Mouse (Mus musculus): ENCODE data around the gene Spns1.
"Not testable (repeated sequence)": the region's sequence is repeated elsewhere in the genome, so short reads cannot be mapped to it uniquely, and the experiment has no call there.

Spns1 gene

DNA sequence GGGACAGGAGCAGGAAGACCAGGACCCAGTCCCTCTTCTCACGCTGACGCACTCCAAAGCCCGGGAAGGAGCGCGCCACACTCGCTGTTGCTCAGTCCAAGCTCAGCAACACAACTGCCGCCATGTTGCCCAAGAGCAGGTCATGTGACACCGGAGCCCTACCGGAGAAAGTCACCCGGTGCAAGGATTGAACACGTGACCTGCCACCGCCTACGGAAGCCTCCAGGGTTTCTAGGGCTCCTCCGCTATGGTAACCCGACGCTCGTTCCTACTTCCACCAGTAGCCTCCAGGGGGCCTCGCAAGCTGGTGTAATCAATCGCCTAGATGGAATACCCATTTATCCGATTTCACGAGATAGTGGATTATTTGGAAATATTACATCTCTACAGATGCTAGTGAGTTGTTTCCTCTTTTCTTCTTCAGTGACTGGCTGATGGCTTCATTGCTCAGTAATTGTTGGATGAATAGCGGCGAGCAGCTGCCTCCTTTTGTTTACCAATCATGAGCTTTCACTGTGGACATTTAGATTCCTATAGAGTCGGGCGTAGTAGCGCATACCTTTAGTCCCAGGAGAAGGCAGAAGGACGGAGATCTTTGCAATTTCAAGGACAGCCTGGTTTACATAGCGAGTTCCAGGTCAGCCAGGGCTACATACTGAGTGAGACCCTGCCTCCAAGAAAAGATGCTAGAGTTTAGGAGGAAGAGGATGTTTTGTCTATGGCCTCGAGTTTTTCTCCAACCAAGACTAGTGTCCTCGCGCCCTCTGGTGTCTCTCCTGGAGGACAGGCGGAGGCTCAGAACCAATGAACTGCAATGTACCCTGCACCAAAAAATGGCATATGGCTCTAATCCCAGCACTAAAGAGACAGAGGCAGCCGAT lies at the start of gene Spns1:
TSS of gene Spns1 (minus strand) at position 173 of the 881 bp plus-strand sequence.
- peak; percentile 90 for DNase-seq (ENCODE audit: low spot score)

DNA sequence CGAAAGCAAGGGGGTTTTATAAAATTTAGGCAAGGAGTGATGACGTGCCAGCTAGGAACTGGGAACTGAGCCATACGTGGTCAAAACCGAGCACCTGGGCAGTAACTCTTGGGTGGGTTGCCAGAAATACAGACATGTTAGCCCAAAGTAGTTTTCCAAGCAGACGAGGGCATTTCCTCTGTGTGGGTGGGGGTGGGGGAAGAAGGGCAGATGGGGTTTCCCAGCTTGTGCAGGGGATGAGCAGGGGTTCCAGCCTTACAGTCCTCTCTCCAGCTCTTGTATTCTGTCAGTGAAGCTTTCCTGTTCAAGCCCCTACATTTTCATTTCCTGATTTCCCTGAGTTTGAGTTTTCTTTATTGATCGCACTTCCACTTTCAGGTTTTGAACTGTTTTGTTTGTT lies 46.9 kb upstream of the Spns1 start:
- DNase-seq (ENCODE audit: low spot score): no peak

DNA sequence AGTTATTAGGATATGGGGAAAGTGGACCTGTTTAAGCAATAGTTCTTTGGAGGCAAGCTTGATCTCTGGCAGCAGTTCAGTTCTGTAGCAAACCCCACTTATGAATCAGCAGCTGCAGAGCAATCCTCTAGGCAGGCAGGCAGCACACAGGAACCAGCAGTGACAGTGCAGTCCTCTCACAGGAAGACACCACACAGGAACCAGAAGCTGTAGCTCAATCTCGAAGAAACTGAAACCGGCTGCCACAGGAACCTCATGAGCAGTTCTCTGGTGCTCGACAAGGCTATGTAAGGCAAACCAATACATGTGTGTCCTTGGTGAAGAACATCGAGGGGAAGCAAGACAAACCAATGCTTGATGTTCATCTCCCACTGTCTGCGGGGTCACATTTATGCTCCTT lies 44.5 kb upstream of the Spns1 start:
- DNase-seq (ENCODE audit: low spot score): no peak

DNA sequence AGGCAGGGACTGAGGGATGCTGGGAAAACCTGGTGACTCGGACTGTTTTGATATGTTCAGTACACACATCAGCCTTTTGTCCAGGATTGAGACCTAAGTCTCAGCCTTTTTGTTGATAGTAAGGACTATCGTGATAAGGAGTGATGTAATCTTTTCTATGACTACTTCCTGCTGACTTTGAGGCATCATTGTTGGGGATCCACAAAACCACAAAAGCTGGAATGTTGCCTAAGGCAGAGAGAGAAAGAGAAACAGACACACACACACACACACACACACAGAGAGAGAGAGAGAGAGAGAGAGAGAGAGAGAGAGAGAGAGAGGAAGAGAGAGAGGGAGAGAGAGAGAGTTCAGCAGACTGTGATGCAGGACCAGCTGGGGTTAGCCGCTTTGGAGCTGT lies 41.2 kb upstream of the Spns1 start:
- no peak for DNase-seq (ENCODE audit: low spot score)

DNA sequence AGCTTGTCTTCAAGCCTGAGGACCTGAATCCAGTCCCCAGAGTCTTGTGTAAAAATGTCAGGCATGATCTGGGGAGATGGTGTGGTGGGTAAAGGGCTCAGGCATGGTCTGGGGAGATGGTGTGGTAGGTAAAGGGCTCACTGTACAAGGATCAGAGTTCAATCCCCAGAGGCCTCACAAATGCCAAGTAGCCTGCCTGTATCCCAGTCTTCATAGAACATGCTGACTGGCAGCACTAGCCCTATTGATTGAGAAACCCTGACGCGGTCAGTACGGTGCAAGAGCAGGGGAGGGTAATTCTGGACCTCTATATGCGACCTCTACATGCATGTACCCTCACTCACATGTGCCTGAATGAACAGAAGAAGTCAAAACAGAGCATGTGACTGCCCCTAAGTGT lies 40.4 kb upstream of the Spns1 start:
- DNase-seq (ENCODE audit: low spot score): no peak

DNA sequence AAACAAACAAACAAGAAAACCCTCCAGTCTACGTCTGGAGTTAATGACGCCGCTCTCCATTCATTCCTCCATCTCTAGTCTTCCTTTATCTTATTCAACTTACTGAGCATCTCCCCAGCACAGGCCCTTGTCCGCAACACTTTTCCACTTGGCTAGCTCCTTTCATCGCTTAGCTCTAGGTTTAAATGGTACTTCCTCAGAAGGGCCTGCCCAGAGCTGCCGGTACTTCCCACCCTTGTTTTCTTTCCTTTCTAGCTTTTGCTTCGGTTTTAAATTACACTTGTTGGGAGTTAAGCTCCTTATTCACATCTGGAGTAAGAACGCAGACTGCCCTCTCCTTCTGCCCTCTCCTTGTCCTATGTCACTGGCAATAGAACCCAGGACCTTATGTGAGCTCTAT lies 39.8 kb upstream of the Spns1 start:
- DNase-seq (ENCODE audit: low spot score): no peak

DNA sequence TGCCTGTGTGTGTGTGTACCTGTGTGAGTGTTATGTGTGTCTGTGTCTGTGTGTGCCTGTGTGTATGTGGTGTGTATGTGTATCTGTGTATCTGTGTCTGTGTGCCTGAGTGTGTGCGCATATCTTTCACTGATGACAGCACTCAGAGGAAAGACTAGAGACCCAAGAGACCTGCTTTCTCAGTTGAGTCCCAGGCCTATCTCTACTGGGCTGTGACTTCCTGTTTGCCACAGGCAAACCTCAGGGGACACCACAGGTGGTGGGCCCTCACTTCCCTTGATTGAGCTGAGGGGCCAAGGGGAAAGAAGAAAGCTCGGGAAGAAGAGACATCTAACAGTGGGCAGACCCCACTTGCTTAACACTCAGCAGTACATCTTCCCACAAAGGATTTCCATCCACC lies 39.4 kb upstream of the Spns1 start:
- DNase-seq (ENCODE audit: low spot score): no peak

DNA sequence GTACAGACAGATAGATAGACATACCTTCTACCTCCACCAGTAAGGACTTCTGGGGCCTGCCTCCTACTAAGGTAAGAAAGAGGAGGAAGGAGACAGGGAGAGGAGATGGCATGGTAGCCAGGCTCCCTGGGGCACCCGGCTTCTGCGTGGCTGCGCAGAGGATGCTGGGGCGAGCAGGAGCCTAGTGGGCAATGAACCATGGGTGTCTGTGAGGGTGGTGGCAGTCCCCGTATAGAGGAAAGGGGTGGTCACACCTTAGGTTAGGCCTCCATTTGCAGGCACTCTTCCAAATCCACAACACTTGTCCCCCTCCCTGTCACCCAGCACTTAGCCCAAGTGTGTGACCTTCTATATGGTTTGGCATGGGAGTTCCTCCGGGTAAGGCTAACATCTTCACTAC lies 37.5 kb upstream of the Spns1 start, which contains the start of gene Cd19:
TSS of gene Cd19 (minus strand) at position 165 of the 400 bp plus-strand sequence.
- no peak for DNase-seq (ENCODE audit: low spot score)

DNA sequence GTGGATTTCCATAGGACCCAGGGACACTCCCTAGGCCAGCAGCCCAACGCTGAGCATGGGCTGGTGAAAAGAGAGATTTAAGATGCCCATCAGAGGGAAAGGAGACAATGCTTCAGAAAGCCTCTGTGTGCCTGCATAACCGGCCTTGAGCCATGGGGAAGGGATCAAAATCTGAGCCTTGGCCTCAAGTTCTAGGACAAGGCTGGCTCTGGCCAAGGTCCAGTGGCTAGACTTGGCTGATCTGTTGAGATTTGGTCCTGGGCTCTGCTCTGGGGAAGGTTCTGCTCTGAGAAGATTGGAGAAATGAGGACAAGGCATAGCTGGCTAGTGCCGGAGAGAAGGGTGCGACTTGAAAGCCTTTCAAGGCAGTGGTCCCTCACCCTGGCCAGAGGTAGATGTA lies 33.8 kb upstream of the Spns1 start:
- DNase-seq (ENCODE audit: low spot score): peak; percentile 36

DNA sequence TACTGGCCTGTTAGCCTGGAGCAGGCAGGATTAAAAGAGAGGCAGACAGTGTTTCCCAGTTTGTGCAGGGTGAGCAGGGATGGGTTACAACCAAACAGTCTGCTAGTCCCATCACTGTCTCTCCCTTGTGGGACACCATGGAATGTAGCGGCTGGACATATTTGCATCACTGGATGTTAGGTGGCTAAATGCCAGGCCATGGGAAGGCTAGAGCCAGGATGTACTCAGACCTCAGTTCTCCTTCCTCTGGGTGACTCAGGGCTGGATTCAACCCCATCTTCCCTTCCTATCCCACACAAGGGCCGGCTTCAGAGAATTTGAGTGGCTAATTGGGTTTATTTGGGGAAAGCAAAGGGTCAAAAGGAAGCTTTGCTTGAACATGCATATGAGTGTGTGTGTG lies 31.4 kb upstream of the Spns1 start:
- DNase-seq (ENCODE audit: low spot score): no peak

DNA sequence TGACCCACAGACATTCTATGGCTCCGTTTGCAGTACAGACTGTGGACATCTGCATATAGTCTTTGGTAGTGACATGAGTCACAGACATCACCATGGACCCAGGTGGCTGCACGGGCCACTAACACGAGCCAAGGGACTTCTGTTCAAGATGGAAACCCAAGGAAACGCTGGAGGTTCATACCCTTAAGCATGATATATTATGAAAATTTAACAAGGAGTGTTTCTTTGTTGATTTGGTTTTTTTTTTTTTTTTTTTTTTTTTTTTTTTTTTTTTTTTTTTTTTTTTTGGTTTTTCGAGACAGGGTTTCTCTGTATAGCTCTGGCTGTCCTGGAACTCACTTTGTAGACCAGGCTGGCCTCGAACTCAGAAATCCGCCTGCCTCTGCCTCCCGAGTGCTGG lies 25.3 kb upstream of the Spns1 start:
- not testable (repeated sequence) for DNase-seq (ENCODE audit: low spot score)

DNA sequence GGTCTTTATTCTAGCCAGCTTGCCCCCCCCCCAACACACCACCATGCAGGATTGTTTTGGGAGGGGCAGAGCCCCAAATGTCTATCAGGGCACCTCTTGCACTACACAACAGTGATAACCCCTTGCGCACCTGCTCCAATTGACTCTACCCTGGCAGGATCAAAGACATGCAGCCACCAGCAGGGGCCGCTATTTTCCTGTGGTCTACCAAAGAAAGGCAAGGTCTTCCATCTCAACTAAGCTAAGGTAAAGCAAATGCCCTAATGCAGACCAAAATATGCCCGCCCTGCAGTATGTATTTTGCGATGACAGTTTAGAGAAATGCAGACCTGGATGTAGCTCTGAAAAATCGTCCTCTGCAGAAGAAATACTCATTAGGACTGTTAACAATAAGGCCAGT lies 22.3 kb upstream of the Spns1 start:
- DNase-seq (ENCODE audit: low spot score): peak; percentile 79

DNA sequence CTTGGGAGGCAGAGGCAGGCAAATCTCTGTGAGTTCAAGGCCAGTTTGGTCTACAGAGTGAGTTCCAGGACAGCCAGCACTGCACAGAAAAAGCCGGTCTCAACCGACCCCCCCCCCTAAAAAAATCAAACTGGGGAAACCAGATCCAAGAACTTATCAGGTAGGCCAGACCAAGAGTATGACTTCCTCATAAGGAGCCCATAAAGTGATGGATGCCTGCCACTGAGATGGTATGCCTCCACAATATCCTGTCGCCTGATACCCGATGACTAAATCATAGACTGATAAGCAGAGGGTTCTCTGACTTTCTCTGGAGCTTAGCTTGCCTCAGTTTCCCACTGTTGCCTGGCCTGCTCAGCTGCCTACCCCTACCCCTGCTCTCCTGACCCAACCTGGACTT lies 20.6 kb upstream of the Spns1 start:
- no peak for DNase-seq (ENCODE audit: low spot score)

DNA sequence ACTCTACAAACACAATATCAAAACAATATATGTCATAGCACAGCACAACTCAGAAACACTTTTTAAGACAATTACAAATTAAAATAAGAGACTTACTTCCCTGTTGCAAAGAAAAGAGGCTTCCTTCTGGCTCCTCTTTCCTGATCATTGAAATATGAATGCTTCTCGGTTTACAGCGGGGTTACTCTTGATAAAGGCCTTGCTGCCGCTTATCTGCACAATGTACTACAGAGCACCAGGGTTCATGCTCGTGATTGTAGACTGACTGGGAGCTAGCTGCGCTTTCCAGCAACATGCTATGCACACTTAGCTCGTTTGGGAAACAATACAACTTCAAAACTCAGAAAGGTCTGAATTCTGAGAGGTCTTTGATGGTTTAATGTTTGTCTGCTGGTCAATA lies 20.0 kb upstream of the Spns1 start:
- DNase-seq (ENCODE audit: low spot score): no peak

DNA sequence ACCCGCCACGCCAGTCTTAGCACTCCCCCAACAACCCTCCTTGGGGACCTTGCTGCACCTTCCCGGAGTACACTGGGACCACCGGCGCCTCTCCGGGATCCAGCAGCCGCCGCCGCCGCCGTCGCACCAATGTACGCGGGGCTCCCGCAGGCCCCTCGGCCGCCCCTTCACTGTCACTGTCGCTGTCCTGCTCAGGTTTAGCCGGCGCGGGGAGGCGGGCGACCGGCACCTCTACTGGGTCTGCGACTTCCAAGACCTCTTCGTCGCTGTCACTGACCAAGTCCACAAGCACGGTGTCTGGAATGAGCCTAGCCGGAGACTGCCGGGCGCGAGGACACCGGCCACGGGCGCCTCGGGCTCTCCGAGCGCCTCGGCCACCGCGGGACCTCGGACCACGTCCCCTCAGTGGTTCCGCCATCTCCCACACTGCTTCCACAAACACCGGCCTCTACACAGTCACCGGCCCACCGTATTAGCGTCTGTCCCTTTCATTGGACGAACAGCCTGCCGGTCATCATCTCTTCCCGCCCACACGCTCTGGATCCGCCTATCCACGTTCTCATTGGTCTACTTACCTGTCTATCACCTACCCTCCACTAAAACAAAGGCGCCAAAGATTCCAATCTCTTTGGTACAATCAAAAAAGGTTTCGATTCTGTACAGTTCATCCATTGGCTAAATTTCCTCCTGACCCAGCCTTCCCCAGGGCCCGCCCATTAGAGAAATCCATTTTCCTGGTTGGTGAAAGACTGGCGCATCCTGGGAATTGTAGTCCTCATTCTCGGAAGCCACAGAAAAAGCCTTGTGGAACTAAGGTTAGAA lies 19.3 kb upstream of the Spns1 start, which contains the start of gene Nfatc2ip:
TSS of gene Nfatc2ip (minus strand) at position 440 of the 822 bp plus-strand sequence.
- peak; percentile 90 for DNase-seq (ENCODE audit: low spot score)

DNA sequence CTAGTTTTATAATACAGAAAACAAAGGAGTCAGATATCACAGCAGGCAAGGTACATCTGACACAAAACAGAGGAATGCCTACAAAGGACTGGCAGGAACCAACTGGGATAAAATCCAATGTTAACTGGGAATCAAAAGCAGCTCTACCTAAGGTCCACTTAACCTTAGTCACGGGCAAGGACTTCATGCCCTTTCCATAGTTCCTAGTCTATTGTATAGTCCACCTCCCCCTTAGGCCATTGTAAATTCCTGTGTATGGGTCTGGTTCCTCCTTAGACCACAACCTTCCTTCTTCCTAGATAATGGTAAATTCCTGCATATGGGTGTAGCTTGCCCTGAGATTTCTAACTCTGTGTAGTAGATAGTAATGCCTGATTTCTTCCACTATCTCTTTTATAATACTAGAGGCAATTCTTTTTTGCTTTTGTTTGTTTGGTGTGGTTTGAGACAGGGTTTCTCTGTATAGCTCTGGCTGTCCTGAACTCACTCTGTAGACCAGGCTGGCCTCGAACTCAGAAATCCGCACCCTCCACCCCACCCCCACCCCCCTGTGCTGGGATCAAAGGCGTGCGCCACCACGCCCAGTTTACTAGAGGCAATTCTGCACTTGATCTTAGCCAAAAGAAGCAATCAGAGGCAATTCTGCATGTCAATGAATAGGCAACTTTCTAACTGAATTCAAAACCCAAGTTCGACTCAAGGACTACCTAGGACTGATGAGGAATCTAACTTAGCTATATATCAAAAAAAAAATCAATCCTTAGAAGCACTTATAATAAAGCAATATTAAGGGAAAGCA lies 15.0 kb upstream of the Spns1 start:
- DNase-seq (ENCODE audit: low spot score): not testable (repeated sequence)

DNA sequence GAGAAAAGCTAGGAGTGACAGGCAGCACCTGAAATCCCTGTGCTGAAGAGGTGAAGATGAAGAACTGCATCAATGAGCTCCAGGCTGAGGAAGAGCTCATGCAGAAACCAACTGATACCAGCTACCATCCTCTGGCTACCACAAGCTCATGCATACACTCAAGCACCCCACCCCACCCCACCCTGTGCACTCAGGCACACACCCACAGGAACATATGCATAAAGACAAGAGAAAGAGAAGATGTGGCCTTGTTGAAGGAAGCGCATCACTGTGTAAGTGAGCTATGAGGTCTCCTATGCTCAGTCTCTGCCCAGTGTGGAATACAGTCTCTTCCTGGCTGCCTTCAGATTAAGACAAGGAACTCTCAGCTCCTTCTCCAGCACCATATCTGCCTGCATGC lies 10.9 kb upstream of the Spns1 start:
- no peak for DNase-seq (ENCODE audit: low spot score)

DNA sequence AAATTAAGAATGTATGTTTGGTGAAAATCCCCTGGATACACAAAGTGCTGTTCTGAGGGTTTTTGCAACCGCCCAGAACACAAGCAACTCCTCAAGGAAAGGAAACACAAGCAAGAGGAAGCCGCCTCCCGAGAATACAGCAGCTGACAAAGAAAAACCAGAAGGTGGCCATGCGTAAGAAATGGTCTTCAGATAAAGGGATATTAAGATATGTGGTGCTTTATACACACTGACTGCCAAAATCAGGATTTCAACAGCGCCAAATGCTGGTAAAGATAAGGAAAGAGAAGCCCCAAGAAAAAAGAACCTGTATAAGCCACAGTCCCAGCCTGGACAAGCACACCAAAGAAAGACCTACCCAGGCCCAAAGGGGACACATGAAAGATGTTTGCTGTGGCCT lies 6.3 kb upstream of the Spns1 start:
- DNase-seq (ENCODE audit: low spot score): no peak

DNA sequence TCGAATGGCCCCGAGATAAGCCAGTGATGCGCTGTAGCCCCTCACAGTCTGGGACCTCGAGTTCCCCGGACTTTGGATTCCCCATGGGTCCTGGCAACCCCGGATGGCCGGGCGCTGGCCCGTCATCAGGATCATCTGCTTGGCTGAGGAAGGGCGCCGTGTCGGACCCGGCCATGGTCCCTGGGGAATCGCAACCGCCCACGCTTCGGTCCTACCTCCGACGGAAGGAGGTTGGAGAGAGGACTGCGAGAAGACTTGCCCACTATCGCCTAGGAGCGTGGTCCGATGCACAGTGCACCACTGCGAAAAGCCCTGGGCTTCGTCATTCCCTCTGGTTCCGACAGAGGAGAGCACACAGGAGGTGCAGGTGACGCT lies 360 bp downstream of the Spns1 start:
- no peak for DNase-seq (ENCODE audit: low spot score)

DNA sequence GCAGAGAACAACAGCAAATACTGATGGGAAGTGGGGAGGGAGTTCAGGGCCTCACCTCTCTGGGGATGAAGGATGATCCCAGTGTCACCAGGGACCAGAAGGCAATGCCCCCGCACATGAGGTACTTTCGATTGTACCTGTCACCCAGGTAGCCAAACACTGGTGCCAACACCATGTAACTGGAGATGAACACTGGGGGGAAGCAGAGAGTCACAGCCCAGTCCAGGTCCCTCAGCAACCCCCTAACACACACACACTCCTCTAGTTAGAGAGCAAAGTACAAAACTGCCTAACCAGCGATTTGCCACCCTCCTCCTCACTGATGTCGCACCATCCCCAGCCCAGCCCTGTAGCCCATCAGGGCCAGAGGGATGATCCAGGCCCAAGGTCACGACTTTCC lies 2.2 kb downstream of the Spns1 start:
- no peak for DNase-seq (ENCODE audit: low spot score)

DNA sequence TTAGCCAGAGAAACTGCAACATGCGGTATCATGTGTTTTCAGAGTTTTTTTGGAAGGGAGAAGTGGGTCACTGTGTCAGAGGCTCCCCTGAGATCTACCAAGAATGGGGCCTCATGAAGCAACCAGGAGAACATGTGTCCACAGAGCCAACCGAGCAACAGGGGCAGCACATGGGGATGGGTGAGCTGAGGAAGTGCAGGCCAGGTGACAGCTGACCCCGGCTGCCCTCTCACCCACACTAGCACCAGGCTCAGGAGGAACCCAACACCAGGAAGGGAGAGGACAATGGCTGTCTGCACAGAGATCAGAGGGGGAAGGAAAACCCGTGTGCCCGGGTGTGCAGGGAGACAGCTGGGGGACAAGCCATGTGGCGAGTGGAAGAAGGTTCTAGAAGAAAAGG lies 2.7 kb downstream of the Spns1 start:
- DNase-seq (ENCODE audit: low spot score): no peak

DNA sequence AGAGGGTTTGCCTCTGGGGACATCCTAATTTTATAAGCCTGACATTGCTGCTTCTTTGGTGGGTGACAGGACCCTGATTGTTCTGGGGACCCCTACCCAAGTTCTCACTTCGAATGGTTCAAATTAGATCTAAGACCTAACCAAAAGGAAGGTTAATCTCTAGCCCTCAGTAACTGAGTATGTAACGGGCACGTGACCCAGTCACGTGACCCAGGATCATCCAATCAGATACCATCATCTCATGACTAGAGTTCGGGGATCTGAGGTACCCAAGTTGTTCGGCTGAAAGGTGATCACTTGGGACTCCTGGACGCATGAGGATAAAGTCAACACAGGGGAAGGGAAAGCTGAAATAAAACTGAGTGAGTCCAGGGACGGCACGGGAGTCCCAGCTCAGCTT lies 4.2 kb downstream of the Spns1 start:
- no peak for DNase-seq (ENCODE audit: low spot score)

Measured in ovary, postnatal 36 days (tissue).